Mouse (Mus musculus): Measurements from ENCODE around the gene Pitpnb. TPM values are rescaled to one million over a fixed set of nuclear protein-coding genes. Genes with fewer than 3 reads are reported as not detected.

Pitpnb gene
- total RNA-seq, 2 experiments from 2014 or later, result 20.3 to 21.1 TPM

DNA sequence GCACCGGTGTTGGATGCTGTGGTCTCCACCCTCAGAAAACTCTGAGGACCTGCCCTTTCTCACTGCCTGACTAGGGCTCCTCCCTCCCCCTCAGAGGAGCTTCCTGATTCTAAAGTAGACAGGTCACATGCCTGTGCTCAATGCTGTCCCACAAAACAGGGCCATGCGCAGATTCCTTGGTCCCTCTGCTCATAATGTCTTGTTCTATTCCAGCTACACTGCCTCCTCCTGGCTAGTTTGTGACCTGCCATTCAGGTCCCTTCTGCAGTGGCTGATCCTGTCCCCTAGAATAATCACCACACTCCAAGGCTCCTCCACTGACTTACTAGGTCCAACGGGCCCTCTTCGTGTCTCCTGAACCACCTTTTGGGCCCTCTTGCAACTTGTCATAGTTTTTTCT is 65.6 kb downstream of the Pitpnb start:
- no peak for DNase-seq

DNA sequence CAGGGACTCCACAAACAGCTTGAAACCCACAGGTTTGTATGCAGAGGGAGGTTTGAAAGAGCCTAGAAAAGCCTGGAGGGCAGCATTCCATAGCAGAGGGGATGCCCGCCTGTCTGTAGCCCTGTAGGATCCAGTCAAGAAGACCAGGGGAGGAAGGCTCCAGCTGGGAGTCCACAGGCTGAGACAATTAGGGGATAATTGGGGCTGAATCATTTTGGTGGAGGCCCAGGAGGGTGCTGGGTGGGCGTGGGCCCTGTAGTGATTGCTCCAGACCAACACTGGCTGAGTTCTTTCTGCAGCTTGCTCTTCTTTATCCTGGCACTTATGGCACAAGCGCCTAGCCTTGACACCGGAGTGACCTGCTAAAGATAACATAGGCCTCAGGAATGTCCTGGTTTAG is 67.9 kb downstream of the Pitpnb start:
- no peak for DNase-seq

GRCm38 (mm10) chr5:111399271-111399670 is 68.7 kb downstream of the Pitpnb start:
- no peak for DNase-seq

GRCm38 (mm10) chr5:111401879-111402650 is 71.5 kb downstream of the Pitpnb start:
- peak; percentile 71 for DNase-seq

DNA sequence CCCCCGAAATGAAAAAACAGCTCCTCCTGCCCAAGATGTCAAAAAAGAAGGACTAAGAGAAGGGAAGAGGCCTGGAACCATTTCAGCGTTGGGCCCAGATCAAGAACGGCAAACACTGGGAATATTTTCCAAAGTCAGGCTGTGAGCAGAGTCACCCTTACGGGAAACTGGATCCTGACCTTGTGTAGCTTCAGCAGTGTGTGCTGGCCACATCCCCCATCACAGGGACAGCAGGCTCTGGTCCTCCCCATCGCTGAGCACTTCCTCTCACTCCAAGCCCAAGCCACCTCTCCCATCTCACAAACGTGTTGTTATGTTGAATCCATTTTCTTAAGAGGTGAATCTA is 72.1 kb downstream of the Pitpnb start:
- DNase-seq, result no peak

- DNase-seq, result no peak
Measured at GRCm38 (mm10) chr5:111404721-111405120, 74.2 kb downstream of the Pitpnb start.

DNA sequence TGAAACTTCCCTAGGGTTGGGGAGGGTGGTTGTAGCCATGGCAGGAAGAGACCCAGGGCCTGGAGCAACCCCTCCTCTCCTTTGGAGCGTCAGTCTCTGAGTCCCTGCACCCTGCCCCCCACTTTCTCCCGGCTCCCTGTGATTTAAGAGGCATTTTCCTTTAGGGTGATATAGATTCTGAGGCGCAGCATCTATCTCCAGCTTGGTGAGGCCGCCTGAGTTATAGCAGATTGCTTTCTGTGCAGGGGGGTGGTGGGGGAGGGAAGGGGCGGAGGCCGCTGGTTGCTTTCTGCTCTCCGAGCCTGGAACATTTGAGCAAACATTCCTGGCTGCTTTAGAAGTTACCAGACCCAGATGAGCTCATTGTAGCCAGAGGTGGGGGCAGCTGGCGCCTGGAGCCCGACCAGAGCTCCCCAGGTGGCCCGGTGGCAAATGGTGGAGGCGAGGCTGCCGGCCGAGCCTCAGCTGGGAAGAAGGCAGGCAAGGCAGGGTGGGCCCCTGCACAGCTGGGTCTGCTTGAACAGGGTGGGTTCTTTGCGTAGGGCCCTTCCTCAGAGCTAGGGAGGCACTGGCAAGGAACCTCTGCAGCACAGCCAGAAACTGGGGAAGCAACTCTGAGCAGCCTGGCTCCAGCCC is 78.0 kb downstream of the Pitpnb start:
- peak; percentile 75 for DNase-seq

DNA sequence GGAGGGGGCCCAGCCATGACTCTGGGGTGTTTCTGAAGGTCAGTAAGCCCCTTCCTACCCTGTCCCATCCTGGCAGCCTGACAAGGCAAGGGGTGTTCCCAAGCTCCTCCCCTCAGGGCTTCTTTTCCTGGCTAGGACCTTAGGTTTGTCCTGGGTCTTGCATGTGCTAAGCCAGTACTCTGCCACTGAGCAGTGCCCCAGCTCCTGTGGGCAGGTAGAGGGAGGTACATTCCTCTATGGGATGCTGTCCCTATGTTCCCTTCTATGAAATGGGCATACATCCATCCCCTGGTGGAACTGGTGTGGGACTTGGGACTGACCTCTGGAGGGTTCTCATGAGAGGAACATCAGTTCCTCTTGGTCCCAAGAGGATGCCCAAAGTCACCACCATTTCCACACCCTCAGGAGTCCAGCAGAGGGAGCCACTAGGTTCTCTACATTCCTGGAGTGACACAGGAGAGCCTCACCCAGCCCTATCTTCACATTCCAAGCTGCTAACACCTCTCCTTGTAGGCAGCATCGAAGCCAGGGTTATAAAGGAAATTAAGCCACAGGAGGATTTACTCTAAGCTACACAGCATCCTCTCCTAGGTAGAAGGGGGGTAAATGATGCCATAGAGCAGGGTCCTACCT is 79.0 kb downstream of the Pitpnb start:
- no peak for DNase-seq

DNA sequence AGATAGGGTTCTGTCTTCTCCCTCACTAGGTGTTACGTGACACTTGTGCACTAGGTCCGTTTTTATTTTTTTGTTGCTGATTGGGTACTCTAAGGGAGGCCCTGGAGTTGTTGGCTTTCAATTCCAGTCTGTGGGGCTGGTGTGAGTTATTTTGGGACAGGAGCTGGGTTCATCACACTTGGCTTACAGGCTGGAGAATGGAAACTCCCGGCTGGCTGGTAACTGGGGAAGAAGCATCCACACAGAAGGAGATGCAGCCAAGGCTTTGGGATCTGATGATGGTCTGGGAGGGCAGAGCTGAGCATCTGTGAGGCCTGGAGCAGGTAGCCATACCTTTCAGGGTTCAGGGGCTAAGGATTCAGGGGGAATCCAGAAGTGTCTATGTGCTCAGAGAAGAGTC is 80.1 kb downstream of the Pitpnb start:
- DNase-seq, result peak; percentile 60

DNA sequence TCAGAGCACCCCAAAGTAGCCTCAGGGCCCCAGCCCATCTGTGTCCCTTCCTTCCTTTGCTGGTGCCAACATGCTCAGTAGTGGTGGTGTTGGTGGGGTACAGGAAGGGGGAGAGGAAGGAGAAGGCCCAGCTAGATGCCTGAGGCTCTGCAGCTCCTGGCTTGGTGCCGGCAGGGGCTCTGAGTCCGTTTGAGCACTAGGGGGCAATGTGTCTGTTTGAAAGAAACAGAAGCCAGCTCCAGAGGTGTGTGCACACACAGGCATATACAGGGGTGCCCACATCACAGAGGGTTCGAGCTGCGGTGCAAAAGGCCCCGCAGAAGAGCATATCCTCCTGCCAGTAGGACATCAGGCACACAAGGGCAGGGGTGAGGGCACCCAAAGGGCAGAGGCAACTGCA is 83.6 kb downstream of the Pitpnb start:
- peak; percentile 77 for DNase-seq

GRCm38 (mm10) chr5:111414770-111415249 is 84.2 kb downstream of the Pitpnb start:
- DNase-seq, result no peak

GRCm38 (mm10) chr5:111415575-111415974 is 85.0 kb downstream of the Pitpnb start:
- no peak for DNase-seq

GRCm38 (mm10) chr5:111416048-111416447 is 85.5 kb downstream of the Pitpnb start:
- no peak for DNase-seq

DNA sequence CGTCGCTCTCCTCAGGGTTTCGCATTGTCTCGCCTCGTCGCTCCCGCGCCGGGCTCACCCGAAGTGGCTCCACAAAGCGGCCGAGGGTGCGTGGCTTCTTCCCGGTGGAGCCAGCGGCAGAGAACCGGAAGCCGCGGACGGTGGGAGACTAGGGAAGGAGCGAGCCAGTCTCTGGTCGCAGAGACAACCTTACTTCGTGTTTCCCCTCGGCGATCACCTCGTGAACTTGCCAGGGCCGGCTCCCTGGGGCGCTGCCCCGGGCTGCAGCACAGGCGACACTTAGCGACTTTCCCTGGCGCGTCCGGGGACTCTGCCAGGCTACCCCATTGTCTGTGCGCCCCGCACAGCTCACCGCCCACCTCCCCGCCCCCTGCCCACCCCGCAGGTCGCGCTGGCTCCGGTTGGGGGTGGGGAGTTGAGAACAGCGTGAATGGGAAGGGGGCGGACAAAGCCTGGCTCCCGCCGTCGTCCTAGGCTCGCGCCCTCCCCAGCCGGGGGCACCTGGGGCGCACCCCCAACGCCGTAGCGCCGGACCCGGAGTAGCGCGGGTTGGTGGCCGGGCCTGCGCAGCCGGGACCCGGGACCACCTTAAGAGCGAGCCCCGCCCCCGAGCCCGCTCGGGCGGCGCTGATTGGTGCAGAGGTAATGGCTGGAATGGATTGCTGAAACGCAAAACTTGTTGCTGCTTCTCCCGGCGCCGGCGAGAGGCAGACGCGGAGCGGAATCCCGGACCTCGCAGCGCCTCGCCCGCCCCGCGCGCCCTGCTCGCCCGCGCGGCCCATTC is 86.2 kb downstream of the Pitpnb start, which contains the start of gene Mn1:
Mn1 (plus strand) TSS at position 772 of the 784 bp plus-strand sequence.
- peak; percentile 91 for DNase-seq

DNA sequence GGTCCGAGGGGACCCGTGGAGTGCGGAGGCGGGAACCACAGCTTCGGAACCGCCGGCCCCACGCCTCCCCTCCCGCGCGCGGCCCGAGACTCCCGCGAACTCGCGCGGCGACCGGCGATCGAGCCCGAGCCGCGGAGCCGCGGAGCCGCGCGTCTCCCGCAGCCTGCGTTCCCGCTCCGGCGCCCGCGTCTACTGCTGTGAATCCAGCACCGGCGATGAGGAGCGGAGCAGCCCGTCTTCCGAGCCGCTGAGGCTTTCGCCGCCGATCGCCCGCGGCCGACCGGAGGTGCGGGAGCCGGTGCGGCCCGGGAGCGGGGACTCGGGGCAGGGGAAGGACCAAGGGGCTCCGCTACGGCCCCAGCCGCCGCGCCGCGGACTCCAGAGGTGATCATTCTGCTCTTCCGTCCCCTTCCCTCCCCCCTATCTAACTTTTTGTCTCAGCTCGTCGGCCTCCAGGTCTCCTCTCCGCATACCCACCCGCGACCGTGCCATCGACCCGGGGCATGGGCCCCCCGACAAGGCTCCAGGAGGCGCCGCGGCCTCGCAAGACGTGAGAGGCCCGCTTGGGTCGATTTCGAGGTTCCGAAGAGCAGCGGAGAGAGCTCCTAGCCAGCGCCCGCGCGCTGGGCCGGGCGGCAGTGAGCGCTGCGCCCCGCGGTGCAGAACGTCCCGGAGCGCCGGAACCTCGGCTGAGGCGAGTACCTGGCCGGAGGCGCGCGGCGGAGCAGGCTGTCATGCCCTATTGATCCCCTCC is 87.0 kb downstream of the Pitpnb start:
- DNase-seq, result no peak

GRCm38 (mm10) chr5:111418202-111419120 is 87.9 kb downstream of the Pitpnb start:
- peak; percentile 55 for DNase-seq

- DNase-seq, result no peak
Measured at GRCm38 (mm10) chr5:111419121-111419881, 88.7 kb downstream of the Pitpnb start.

DNA sequence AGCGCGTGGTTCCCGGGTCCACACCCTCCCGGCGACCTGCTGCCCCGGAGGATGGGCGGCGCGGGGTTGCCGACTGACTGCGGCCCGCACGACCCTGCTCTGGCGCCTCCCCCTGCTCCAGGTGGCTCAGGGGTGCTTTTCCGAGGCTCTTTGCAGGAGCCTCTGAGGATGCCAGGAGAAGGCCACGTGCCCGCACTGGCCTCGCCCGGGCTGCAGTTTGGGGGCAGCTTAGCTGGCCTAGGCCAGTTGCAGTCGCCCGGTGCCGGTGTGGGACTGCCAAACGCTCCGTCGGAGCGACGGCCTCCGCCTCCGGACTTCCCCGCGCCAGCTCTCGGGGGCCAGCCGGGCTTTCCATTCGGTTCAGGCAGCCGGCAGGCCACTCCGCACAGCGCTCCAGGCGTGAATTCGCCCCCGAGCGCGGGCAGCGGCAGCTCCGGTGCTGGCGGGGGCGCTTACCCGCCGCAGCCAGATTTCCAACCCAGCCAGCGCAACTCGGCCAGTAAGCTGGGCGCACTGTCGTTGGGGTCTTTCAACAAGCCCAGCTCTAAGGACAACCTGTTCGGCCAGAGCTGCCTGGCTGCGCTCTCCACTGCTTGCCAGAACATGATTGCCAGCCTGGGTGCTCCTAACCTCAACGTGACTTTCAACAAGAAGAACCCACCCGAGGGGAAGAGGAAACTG is 89.6 kb downstream of the Pitpnb start:
- DNase-seq, result no peak

- no peak for DNase-seq
Measured at GRCm38 (mm10) chr5:111420896-111421295, 90.3 kb downstream of the Pitpnb start.

Measured in gastrocnemius, postnatal 25 days (tissue).